Mouse (Mus musculus): ENCODE results near the gene 2610318N02Rik. TPM values are rescaled to one million over a fixed set of nuclear protein-coding genes. Genes with fewer than 3 reads are reported as not detected.
A peak's percentile ranks its signal among the peaks of the same experiment; 100 is the strongest.

The 2610318N02Rik gene
- polyA plus RNA-seq, 1 experiment from 2014 or later, result 12.4 TPM

DNA sequence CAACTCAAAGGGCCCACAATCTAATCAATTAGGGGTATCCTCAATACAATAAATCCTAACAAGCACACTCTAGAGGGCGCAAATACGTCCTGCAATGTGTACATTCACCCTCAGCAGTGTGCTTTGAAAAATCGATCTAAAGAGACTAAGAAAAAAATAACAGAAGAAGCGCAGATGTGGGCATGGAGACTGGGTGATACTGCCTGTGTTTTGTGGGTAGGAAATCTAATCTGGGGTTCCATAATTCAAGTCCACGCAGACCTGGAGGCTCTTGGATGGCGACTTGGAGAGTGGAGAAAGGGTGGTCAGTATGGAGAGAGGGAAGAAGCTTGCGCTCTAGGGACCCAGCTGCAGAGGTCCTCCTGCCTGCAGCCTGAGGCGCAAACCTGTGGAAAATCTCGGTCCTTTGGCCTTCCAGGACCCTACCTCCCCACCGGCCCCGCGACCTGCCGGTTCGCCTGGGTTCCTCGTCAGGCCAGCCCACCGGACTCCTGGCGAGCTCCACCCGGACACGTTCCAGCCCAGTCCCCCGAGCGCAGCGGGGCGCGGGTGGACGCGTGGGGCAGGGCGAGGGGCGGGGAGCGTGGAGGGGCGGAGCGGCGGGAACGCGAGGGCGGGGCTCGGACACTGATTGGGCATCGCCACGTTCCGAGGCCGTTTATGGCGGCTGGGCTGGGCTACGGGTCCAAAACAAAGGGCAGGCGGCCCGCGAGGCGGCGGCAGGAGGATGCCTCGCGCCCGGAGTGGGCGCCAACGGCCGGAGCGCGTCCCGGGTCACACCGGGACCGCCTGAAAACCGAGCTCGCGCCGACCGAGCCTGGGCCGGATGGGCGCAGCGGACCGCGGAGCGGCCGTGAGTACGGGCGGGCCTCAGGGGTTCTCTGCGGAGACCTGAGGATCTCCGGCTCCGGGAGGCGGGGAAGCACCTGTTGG lies 55.2 kb downstream of the 2610318N02Rik start, which contains the start of gene Ypel1:
Ypel1 (plus strand) TSS at position 186 of the 933 bp plus-strand sequence.
- H3K27ac ChIP-seq (replicated peaks), result peak within 1 kb of the TSS; percentile 91
- peak; percentile 96 for ATAC-seq (ENCODE audit: low FRiP score, low read depth)

DNA sequence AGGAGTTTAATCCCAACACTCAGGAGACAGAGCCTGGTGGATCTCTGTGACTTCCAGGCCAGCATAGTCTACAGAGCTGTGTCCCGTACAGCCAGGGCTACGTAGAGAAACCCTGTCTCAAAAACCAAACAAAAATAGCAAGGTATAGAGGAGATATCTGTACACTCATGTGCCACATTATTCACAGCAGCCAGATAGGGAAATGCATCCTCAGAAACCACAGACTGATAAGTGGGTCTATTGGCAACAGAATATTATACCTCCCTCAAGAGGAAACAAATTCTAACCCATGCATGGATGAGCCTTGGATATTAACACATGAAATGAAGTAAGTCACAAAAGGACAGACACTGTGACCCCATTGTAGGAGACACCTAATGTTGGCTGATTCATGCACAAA lies 57.4 kb downstream of the 2610318N02Rik start:
- WGBS, result 95% methylated on average over 2 of the region's 2 CpGs
- no peaks in the 10 kb centered on the region for H3K36me3 ChIP-seq
- H3K4me2 ChIP-seq, result no peak overlapping the region
- H3K27ac ChIP-seq (replicated peaks), result no peak overlapping the region
- no peaks in the 10 kb centered on the region for H3K27me3 ChIP-seq
- no peak overlapping the region for H3K4me3 ChIP-seq
- H3K9ac ChIP-seq, result no peak overlapping the region
- peaks cover 16% of the 10 kb centered on the region for H3K4me1 ChIP-seq (replicated peaks)
- no peak for ATAC-seq (ENCODE audit: low FRiP score, low read depth)
- H3K9me3 ChIP-seq, result no peaks in the 10 kb centered on the region

More for the DNA sequence above, 55.2 kb downstream of the 2610318N02Rik start, which contains the start of gene Ypel1:
- under 1% methylated on average over 75 of the region's 76 CpGs for WGBS
- Histone ChIP-seq H3K9me3 (no peaks in the 10 kb centered on the region), H3K36me3 (peaks cover 4% of the 10 kb centered on the region; the same call in 1 of the 2 replicates), H3K4me1 (replicated peaks) (peaks cover 28% of the 10 kb centered on the region), H3K4me3 (peak within 1 kb of the TSS; percentile 87), H3K9ac (peak within 1 kb of the TSS; percentile 86), H3K27me3 (no peaks in the 10 kb centered on the region), H3K4me2 (peak within 1 kb of the TSS; percentile 76)

MicroRNA genes within 50 kb of the gene (microRNA counts, 519-probe panel; counts per million panel counts)
- microRNA mmu-miR-130b, result 3,784 counts per million, percentile 80 among the panel's probes with 10 or more counts
- microRNA mmu-miR-301b, result 3,227 counts per million, percentile 65 among the panel's probes with 10 or more counts

Small RNA genes lying within 50 kb of the gene (microRNA-seq; reads per million reads assigned to microRNA genes)
- gene Mir130b (4,253 reads per million, percentile 90 among the genes with 10 or more reads in this experiment), gene Mir301b (115 reads per million, percentile 53 among the genes with 10 or more reads in this experiment)

Other genes with a start within 250 kb of the 2610318N02Rik start
- gene Ppm1f, start 228.7 kb downstream of the 2610318N02Rik start, polyA plus RNA-seq (2015; fragmentation: Nextera tagmentation; extraction: Ambion mirVana), result 26.7 and 27.6 TPM in 2 replicates
- gene Mapk1, start 141.8 kb downstream of the 2610318N02Rik start, polyA plus RNA-seq (2015; fragmentation: Nextera tagmentation; extraction: Ambion mirVana), result 187 and 189 TPM in 2 replicates
- gene Ypel1, start 55.5 kb downstream of the 2610318N02Rik start, polyA plus RNA-seq (2015; fragmentation: Nextera tagmentation; extraction: Ambion mirVana), result 120 and 131 TPM in 2 replicates
- 142 and 148 TPM in 2 replicates for gene Ppil2, start 13.9 kb downstream of the 2610318N02Rik start, polyA plus RNA-seq (2015; fragmentation: Nextera tagmentation; extraction: Ambion mirVana)
- 37.4 and 38.3 TPM in 2 replicates for gene Sdf2l1, start 7.2 kb upstream of the 2610318N02Rik start, polyA plus RNA-seq (2015; fragmentation: Nextera tagmentation; extraction: Ambion mirVana)
- gene Ydjc, start 19.5 kb upstream of the 2610318N02Rik start, polyA plus RNA-seq (2015; fragmentation: Nextera tagmentation; extraction: Ambion mirVana), result 44.3 and 48.1 TPM in 2 replicates
- gene Ccdc116, start 22.1 kb upstream of the 2610318N02Rik start, polyA plus RNA-seq (2015; fragmentation: Nextera tagmentation; extraction: Ambion mirVana), result 3.4 and 4.1 TPM in 2 replicates
- 281 and 286 TPM in 2 replicates for gene Ube2l3, start 77.5 kb upstream of the 2610318N02Rik start, polyA plus RNA-seq (2015; fragmentation: Nextera tagmentation; extraction: Ambion mirVana)
- 1.8 and 1.9 TPM in 2 replicates for gene Rimbp3, start 83.4 kb upstream of the 2610318N02Rik start, polyA plus RNA-seq (2015; fragmentation: Nextera tagmentation; extraction: Ambion mirVana)
- 7.3 and 7.5 TPM in 2 replicates for gene Hic2, start 108.4 kb upstream of the 2610318N02Rik start, polyA plus RNA-seq (2015; fragmentation: Nextera tagmentation; extraction: Ambion mirVana)
- 75.2 and 81.9 TPM in 2 replicates for gene Tmem191c, start 150.9 kb upstream of the 2610318N02Rik start, polyA plus RNA-seq (2015; fragmentation: Nextera tagmentation; extraction: Ambion mirVana)
- 3.6 and 4.4 TPM in 2 replicates for gene Serpind1, start 206.2 kb upstream of the 2610318N02Rik start, polyA plus RNA-seq (2015; fragmentation: Nextera tagmentation; extraction: Ambion mirVana)